Mouse (Mus musculus): Measurements from ENCODE around the gene Coq8b. TPM values are rescaled to one million over a fixed set of nuclear protein-coding genes. Genes with fewer than 3 reads are reported as not detected.

Gene Coq8b
- polyA plus RNA-seq, 1 experiment from 2014 or later, result 11.9 TPM

GRCm38 (mm10) chr7:27249146-27249545 is 16.3 kb downstream of the Coq8b start:
- no peak overlapping the region for H3K4me3 ChIP-seq (ENCODE audit: control insufficient read depth in 1 of 2, insufficient read depth in 1 of 2, low read depth in 1 of 2, low read length in 2 of 2)
- H3K9ac ChIP-seq (ENCODE audit: low read length), result no peak overlapping the region
- no peaks in the 10 kb centered on the region for H3K9me3 ChIP-seq (ENCODE audit: control insufficient read depth, low read length)
- peaks cover 0 to 6% of the 10 kb centered on the region in 2 experiments; a peak in 1 of 4 replicates for H3K4me1 ChIP-seq (ENCODE audit: control insufficient read depth in 2 of 2, insufficient read depth in 2 of 2, low read length in 2 of 2)
- ATAC-seq (ENCODE audit: insufficient number of reproducible peaks, insufficient read depth, low FRiP score, low read depth), result no peak
- no peak overlapping the region for H3K27ac ChIP-seq (replicated peaks in 1 of 2; ENCODE audit: control insufficient read depth in 1 of 2, insufficient read depth in 1 of 2, low read depth in 2 of 2, low read length in 2 of 2)
- 82% methylated on average over 2 of the region's 2 CpGs for WGBS
- no peaks in the 10 kb centered on the region for H3K27me3 ChIP-seq (ENCODE audit: control insufficient read depth, insufficient read depth, low read length)
- no peak overlapping the region for H3K4me2 ChIP-seq (ENCODE audit: low read length)
- peaks cover 14% of the 10 kb centered on the region; the same call in 1 of the 2 replicates for H3K36me3 ChIP-seq (ENCODE audit: control insufficient read depth, insufficient read depth, low read length)

DNA sequence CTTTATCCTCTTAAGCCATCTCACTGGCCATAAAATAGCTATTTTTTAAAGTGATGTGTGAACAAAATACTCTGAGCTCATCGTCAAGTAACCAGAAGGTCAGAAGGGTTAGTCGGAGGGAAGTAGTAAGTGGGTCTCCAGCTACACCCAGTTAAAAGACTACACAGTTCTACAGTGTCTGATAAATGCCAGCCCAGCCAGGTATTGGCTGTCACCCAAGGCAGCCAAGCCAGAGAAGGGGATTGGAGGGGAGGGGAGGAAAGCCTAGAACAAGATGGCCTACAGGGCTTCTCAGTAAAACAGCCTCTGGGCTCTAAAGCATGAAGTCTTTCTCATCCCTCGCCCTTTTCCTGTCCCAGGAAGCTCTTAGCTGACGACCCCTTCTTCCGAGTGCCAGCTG is 17.1 kb downstream of the Coq8b start:
- H3K4me3 ChIP-seq (ENCODE audit: control insufficient read depth in 1 of 2, insufficient read depth in 1 of 2, low read depth in 1 of 2, low read length in 2 of 2), result no peak overlapping the region
- H3K4me1 ChIP-seq (ENCODE audit: control insufficient read depth in 2 of 2, insufficient read depth in 2 of 2, low read length in 2 of 2), result peaks cover 0 to 6% of the 10 kb centered on the region in 2 experiments; a peak in 1 of 4 replicates
- H3K36me3 ChIP-seq (ENCODE audit: control insufficient read depth, insufficient read depth, low read length), result peaks cover 14% of the 10 kb centered on the region; the same call in 1 of the 2 replicates
- no peak overlapping the region for H3K9ac ChIP-seq (ENCODE audit: low read length)
- H3K27ac ChIP-seq (replicated peaks in 1 of 2; ENCODE audit: control insufficient read depth in 1 of 2, insufficient read depth in 1 of 2, low read depth in 2 of 2, low read length in 2 of 2), result no peak overlapping the region
- ATAC-seq (ENCODE audit: insufficient number of reproducible peaks, insufficient read depth, low FRiP score, low read depth), result no peak
- 72% methylated on average over 5 of the region's 5 CpGs for WGBS
- H3K9me3 ChIP-seq (ENCODE audit: control insufficient read depth, low read length), result no peaks in the 10 kb centered on the region
- no peaks in the 10 kb centered on the region for H3K27me3 ChIP-seq (ENCODE audit: control insufficient read depth, insufficient read depth, low read length)
- no peak overlapping the region for H3K4me2 ChIP-seq (ENCODE audit: low read length)

DNA sequence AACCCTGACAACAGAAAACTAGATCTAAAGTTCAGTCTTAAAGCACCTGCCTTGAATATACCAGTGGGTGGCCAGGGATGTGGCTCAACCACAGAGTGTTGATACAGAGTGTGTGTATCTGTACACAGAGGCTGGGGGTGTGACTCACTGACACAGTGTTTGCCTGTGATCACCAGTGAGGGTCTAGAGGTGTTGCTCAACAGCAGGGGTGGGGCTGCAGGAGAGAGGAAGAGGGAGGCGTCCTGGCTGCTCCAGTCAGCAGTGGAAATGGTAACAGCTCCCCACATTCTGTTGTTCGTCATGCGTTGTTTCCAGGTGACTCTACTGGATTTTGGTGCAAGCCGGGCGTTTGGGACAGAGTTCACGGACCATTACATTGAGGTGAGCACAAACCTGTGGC is 19.1 kb downstream of the Coq8b start:
- H3K4me2 ChIP-seq (ENCODE audit: low read length), result no peak overlapping the region
- H3K4me3 ChIP-seq (ENCODE audit: control insufficient read depth in 1 of 2, insufficient read depth in 1 of 2, low read depth in 1 of 2, low read length in 2 of 2), result no peak overlapping the region
- H3K9me3 ChIP-seq (ENCODE audit: control insufficient read depth, low read length), result no peaks in the 10 kb centered on the region
- H3K9ac ChIP-seq (ENCODE audit: low read length), result no peak overlapping the region
- ATAC-seq (ENCODE audit: insufficient number of reproducible peaks, insufficient read depth, low FRiP score, low read depth), result no peak
- H3K36me3 ChIP-seq (ENCODE audit: control insufficient read depth, insufficient read depth, low read length), result 0 out of 2 replicates have a peak, but pooled peaks cover 3% of the 10 kb centered on the region
- peaks cover 2 to 9% of the 10 kb centered on the region in 2 experiments; a peak in 3 of 4 replicates for H3K4me1 ChIP-seq (ENCODE audit: control insufficient read depth in 2 of 2, insufficient read depth in 2 of 2, low read length in 2 of 2)
- no peak overlapping the region for H3K27ac ChIP-seq (replicated peaks in 1 of 2; ENCODE audit: control insufficient read depth in 1 of 2, insufficient read depth in 1 of 2, low read depth in 2 of 2, low read length in 2 of 2)
- no peaks in the 10 kb centered on the region for H3K27me3 ChIP-seq (ENCODE audit: control insufficient read depth, insufficient read depth, low read length)
- WGBS, result 81% methylated on average over 6 of the region's 6 CpGs

DNA sequence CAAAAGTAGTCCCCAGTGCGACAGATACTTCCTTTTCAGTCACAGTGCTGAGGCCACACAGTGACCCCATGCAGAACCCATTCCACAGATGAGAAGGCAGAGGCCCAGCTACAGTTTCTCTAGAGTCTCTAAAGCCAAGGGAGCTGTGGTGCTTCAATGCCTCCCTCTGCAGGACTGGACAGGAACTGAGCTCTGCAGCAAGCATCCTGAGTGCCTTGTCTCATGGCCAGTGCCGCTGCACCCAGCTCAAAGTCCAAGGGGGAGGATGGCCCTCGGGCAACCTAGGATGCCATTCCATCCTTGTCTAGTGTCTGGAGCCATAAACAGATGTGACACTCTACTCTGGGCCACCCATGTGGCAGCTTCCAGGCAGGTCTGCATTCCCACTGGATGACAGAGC is 22.9 kb downstream of the Coq8b start:
- Histone ChIP-seq H3K9me3 (ENCODE audit: control insufficient read depth, low read length) (no peaks in the 10 kb centered on the region), H3K27me3 (ENCODE audit: control insufficient read depth, insufficient read depth, low read length) (no peaks in the 10 kb centered on the region), H3K27ac (replicated peaks in 1 of 2; ENCODE audit: control insufficient read depth in 1 of 2, insufficient read depth in 1 of 2, low read depth in 2 of 2, low read length in 2 of 2) (no peak overlapping the region), H3K4me2 (ENCODE audit: low read length) (no peak overlapping the region), H3K36me3 (ENCODE audit: control insufficient read depth, insufficient read depth, low read length) (no peaks in the 10 kb centered on the region), H3K4me3 (ENCODE audit: control insufficient read depth in 1 of 2, insufficient read depth in 1 of 2, low read depth in 1 of 2, low read length in 2 of 2) (no peak overlapping the region), H3K9ac (ENCODE audit: low read length) (no peak overlapping the region), H3K4me1 (ENCODE audit: control insufficient read depth in 2 of 2, insufficient read depth in 2 of 2, low read length in 2 of 2) (peaks cover 17 to 19% of the 10 kb centered on the region in 2 experiments)
- WGBS, result 58% methylated on average over 3 of the region's 3 CpGs
- no peak for ATAC-seq (ENCODE audit: insufficient number of reproducible peaks, insufficient read depth, low FRiP score, low read depth)

DNA sequence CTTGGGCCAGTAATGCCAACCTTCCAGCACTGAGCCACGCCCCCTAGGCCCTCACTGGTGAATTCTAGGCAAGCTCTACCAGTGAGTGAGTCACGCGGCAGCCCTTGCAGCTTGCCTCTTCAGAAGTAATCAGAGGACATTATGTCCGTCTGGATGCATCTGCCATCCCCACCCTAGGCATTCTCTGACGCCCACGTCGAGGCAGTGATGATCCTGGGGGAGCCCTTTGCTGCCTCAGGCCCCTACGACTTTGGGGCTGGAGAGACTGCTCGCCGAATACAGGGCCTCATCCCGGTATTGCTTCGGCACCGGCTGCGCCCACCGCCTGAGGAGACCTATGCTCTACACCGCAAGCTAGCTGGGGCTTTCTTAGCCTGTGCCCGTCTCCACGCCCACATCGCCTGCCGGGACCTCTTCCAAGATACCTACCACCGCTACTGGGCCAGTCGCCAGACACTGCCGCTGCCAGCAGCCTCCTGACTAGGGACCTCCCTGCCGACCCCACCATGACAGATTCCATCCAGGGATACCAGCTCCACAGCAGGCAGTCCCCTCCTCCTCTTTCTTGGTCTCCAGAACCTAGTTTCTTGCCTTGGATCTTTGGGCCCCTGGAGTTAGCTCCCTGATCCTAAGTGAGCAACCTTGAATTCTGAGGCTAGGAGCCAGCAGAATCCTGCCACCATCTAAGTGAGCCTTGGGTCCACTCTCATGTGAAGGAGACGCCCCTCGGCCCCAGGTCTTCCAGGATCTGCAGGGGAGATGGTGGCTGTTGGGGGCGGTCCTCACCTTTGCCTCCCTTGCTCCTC is 24.4 kb downstream of the Coq8b start:
- 15% methylated on average over 27 of the region's 27 CpGs for WGBS
- Histone ChIP-seq H3K9me3 (ENCODE audit: control insufficient read depth, low read length) (no peaks in the 10 kb centered on the region), H3K4me1 (ENCODE audit: control insufficient read depth in 2 of 2, insufficient read depth in 2 of 2, low read length in 2 of 2) (peaks cover 17 to 19% of the 10 kb centered on the region in 2 experiments), H3K9ac (ENCODE audit: low read length) (peak overlapping the region; percentile 53), H3K4me2 (ENCODE audit: low read length) (peak overlapping the region; percentile 92), H3K27me3 (ENCODE audit: control insufficient read depth, insufficient read depth, low read length) (no peaks in the 10 kb centered on the region), H3K27ac (replicated peaks in 1 of 2; ENCODE audit: control insufficient read depth in 1 of 2, insufficient read depth in 1 of 2, low read depth in 2 of 2, low read length in 2 of 2) (peak overlapping the region; percentile 53 to 55; a peak in 3 of 4 replicates), H3K36me3 (ENCODE audit: control insufficient read depth, insufficient read depth, low read length) (peaks cover 4% of the 10 kb centered on the region), H3K4me3 (ENCODE audit: control insufficient read depth in 1 of 2, insufficient read depth in 1 of 2, low read depth in 1 of 2, low read length in 2 of 2) (peak overlapping the region; percentile 16 to 81; a peak in 2 of 4 replicates)
- ATAC-seq (ENCODE audit: insufficient number of reproducible peaks, insufficient read depth, low FRiP score, low read depth), result 0 out of 2 replicates have a peak, but pooled peaks have one; percentile 23

GRCm38 (mm10) chr7:27257852-27258204 is 25.0 kb downstream of the Coq8b start:
- no peak for ATAC-seq (ENCODE audit: insufficient number of reproducible peaks, insufficient read depth, low FRiP score, low read depth)

GRCm38 (mm10) chr7:27258205-27258899 is 25.5 kb downstream of the Coq8b start, which contains the start of gene Numbl:
TSS of gene Numbl (plus strand) at chr7:27258433.
- H3K27ac ChIP-seq (replicated peaks in 1 of 2; ENCODE audit: control insufficient read depth in 1 of 2, insufficient read depth in 1 of 2, low read depth in 2 of 2, low read length in 2 of 2), result peak within 1 kb of the TSS; percentile 53 to 55
- peak within 1 kb of the TSS; percentile 74 to 81 for H3K4me3 ChIP-seq (ENCODE audit: control insufficient read depth in 1 of 2, insufficient read depth in 1 of 2, low read depth in 1 of 2, low read length in 2 of 2)
- H3K9ac ChIP-seq (ENCODE audit: low read length), result peak within 1 kb of the TSS; percentile 82
- WGBS, result under 1% methylated on average over 46 of the region's 47 CpGs
- peaks cover 17 to 19% of the 10 kb centered on the region in 2 experiments for H3K4me1 ChIP-seq (ENCODE audit: control insufficient read depth in 2 of 2, insufficient read depth in 2 of 2, low read length in 2 of 2)
- no peaks in the 10 kb centered on the region for H3K9me3 ChIP-seq (ENCODE audit: control insufficient read depth, low read length)
- H3K4me2 ChIP-seq (ENCODE audit: low read length), result peak within 1 kb of the TSS; percentile 92
- ATAC-seq (ENCODE audit: insufficient number of reproducible peaks, insufficient read depth, low FRiP score, low read depth), result peak; percentile 80
- H3K27me3 ChIP-seq (ENCODE audit: control insufficient read depth, insufficient read depth, low read length), result no peaks in the 10 kb centered on the region
- peaks cover 12% of the 10 kb centered on the region for H3K36me3 ChIP-seq (ENCODE audit: control insufficient read depth, insufficient read depth, low read length)

More at GRCm38 (mm10) chr7:27257852-27258204, 25.0 kb downstream of the Coq8b start:
- Histone ChIP-seq H3K9ac (ENCODE audit: low read length) (peak overlapping the region; percentile 82), H3K36me3 (ENCODE audit: control insufficient read depth, insufficient read depth, low read length) (peaks cover 10% of the 10 kb centered on the region), H3K4me2 (ENCODE audit: low read length) (peak overlapping the region; percentile 92), H3K4me3 (ENCODE audit: control insufficient read depth in 1 of 2, insufficient read depth in 1 of 2, low read depth in 1 of 2, low read length in 2 of 2) (peak overlapping the region; percentile 74 to 81), H3K27me3 (ENCODE audit: control insufficient read depth, insufficient read depth, low read length) (no peaks in the 10 kb centered on the region), H3K27ac (replicated peaks in 1 of 2; ENCODE audit: control insufficient read depth in 1 of 2, insufficient read depth in 1 of 2, low read depth in 2 of 2, low read length in 2 of 2) (peak overlapping the region in 1 of 2 experiments; percentile 55; a peak in 2 of 4 replicates), H3K9me3 (ENCODE audit: control insufficient read depth, low read length) (no peaks in the 10 kb centered on the region), H3K4me1 (ENCODE audit: control insufficient read depth in 2 of 2, insufficient read depth in 2 of 2, low read length in 2 of 2) (peaks cover 17 to 19% of the 10 kb centered on the region in 2 experiments)
- WGBS, result 6% methylated on average over 6 of the region's 6 CpGs

Data from heart, embryonic 14.5 days (tissue).